Mouse (Mus musculus) midbrain, embryonic 12.5 days (tissue): Measurements from ENCODE around the gene Gm47955. TPM values are rescaled to one million over a fixed set of nuclear protein-coding genes. Genes with fewer than 3 reads are reported as not detected.
"Not testable (repeated sequence)": the region's sequence is repeated elsewhere in the genome, so short reads cannot be mapped to it uniquely, and the experiment has no call there.

Source experiments
- ATAC-seq: fragments of 200-750 bp; cut with Nextera tagmentation; 2 replicates; pipeline ENCODE4 v1.8.0; 2017; ENCODE audit warnings: low read depth, moderate TSS enrichment, moderate library complexity; ENCODE audit not compliant: low FRiP score
- H3K27ac ChIP-seq: fragments of 300-500 bp; sonication (generic); replicated peaks from 2 replicates; pipeline ENCODE4 v1.5.1; 2016; ENCODE audit warnings: mild to moderate bottlenecking
- H3K27me3 ChIP-seq: fragments of 300-500 bp; sonication (generic); 2 replicates; pipeline ENCODE4 v1.6.1; 2016; ENCODE audit warnings: mild to moderate bottlenecking
- H3K36me3 ChIP-seq: fragments of 300-500 bp; sonication (generic); 2 replicates; pipeline ENCODE4 v1.6.1; 2016
- H3K4me1 ChIP-seq: fragments of 300-500 bp; sonication (generic); 2 replicates; pipeline ENCODE4 v1.6.1; 2016
- H3K4me2 ChIP-seq: fragments of 300-500 bp; sonication (generic); replicated peaks from 2 replicates; pipeline ENCODE4 v1.6.1; 2016; ENCODE audit warnings: mild to moderate bottlenecking, moderate library complexity
- H3K4me3 ChIP-seq: fragments of 300-500 bp; sonication (generic); 2 replicates; pipeline ENCODE4 v1.5.1; 2016; ENCODE audit warnings: mild to moderate bottlenecking
- H3K9ac ChIP-seq: fragments of 300-500 bp; sonication (generic); replicated peaks from 2 replicates; pipeline ENCODE4 v1.6.1; 2016; ENCODE audit warnings: mild to moderate bottlenecking, moderate library complexity
- H3K9me3 ChIP-seq: fragments of 300-500 bp; sonication (generic); 2 replicates; pipeline ENCODE4 v1.6.1; 2016; ENCODE audit warnings: mild to moderate bottlenecking
- WGBS: fragments of 180-500 bp; shearing (Covaris S2); methylation state at CpG from one replicate; pipeline ENCODE4 v1.1.7; 2016; 5-methylcytosine and 5-hydroxymethylcytosine counted together
- polyA plus RNA-seq: library from polyadenylated mRNA; unstranded; fragments of >200 nt; fragmentation: Nextera tagmentation; extraction: Ambion mirVana; gene quantifications from 2 replicates; pipeline ENCODE4 v1.2.1, GENCODE M21; 2016

Gm47955 gene
- polyA plus RNA-seq, result not detected in 2 replicates

- Histone ChIP-seq H3K4me2 (no peak within 1 kb of the TSS), H3K9ac (no peak within 1 kb of the TSS), H3K27ac (no peak within 1 kb of the TSS), H3K36me3 (no peaks in the 10 kb centered on the region), H3K4me1 (no peaks in the 10 kb centered on the region), H3K9me3 (no peaks in the 10 kb centered on the region), H3K4me3 (no peak within 1 kb of the TSS), H3K27me3 (no peaks in the 10 kb centered on the region)
- 92% methylated on average over 11 of the region's 11 CpGs for WGBS
- no peak for ATAC-seq
Measured at GRCm38 (mm10) chr1:82959870-82960385, at the start of gene Gm47955. Gene Gm47955 (plus strand): TSS chr1:82960286.

GRCm38 (mm10) chr1:82913025-82913424, 47.1 kb upstream of the Gm47955 start, which contains the start of gene A030005L19Rik:
Gene A030005L19Rik (plus strand): TSS chr1:82913325.
- H3K4me2 ChIP-seq, result no peak within 1 kb of the TSS
- no peaks in the 10 kb centered on the region for H3K9me3 ChIP-seq
- no peak within 1 kb of the TSS for H3K4me3 ChIP-seq
- H3K9ac ChIP-seq, result no peak within 1 kb of the TSS
- H3K36me3 ChIP-seq, result no peaks in the 10 kb centered on the region
- WGBS, result 93% methylated on average over 3 of the region's 3 CpGs
- ATAC-seq, result no peak
- H3K4me1 ChIP-seq, result no peaks in the 10 kb centered on the region
- no peaks in the 10 kb centered on the region for H3K27me3 ChIP-seq
- H3K27ac ChIP-seq, result no peak within 1 kb of the TSS

- not testable (repeated sequence) for H3K36me3 ChIP-seq
Measured at GRCm38 (mm10) chr1:82913434-82913833, 46.7 kb upstream of the Gm47955 start.

GRCm38 (mm10) chr1:82924650-82925049, 35.4 kb upstream of the Gm47955 start, which contains the start of gene A030014E15Rik:
Gene A030014E15Rik (plus strand): TSS chr1:82924917.
- no peak within 1 kb of the TSS for H3K27ac ChIP-seq
- no peaks in the 10 kb centered on the region for H3K9me3 ChIP-seq
- H3K9ac ChIP-seq, result no peak within 1 kb of the TSS
- no peaks in the 10 kb centered on the region for H3K36me3 ChIP-seq
- ATAC-seq, result no peak
- H3K4me1 ChIP-seq, result no peaks in the 10 kb centered on the region
- H3K27me3 ChIP-seq, result no peaks in the 10 kb centered on the region
- H3K4me3 ChIP-seq, result no peak within 1 kb of the TSS
- 95% methylated on average over 6 of the region's 6 CpGs for WGBS
- H3K4me2 ChIP-seq, result no peak within 1 kb of the TSS

More at GRCm38 (mm10) chr1:82913434-82913833, 46.7 kb upstream of the Gm47955 start:
- WGBS, result 95% methylated on average over 4 of the region's 5 CpGs
- not testable (repeated sequence) for H3K27me3 ChIP-seq, H3K4me1 ChIP-seq, H3K27ac ChIP-seq, H3K9me3 ChIP-seq, ATAC-seq, H3K4me3 ChIP-seq, H3K9ac ChIP-seq, H3K4me2 ChIP-seq

- not testable (repeated sequence) for H3K4me2 ChIP-seq, ATAC-seq, H3K27ac ChIP-seq, H3K36me3 ChIP-seq, H3K9me3 ChIP-seq, H3K4me1 ChIP-seq, H3K9ac ChIP-seq, H3K4me3 ChIP-seq, H3K27me3 ChIP-seq
- 97% methylated on average over 2 of the region's 3 CpGs for WGBS
Measured at GRCm38 (mm10) chr1:82930558-82930957, 29.5 kb upstream of the Gm47955 start.

GRCm38 (mm10) chr1:82931326-82931725, 28.8 kb upstream of the Gm47955 start, which contains the start of gene Gm6217:
Gene Gm6217 (minus strand): TSS chr1:82931399.
- not testable (repeated sequence) for H3K4me2 ChIP-seq, H3K4me3 ChIP-seq, H3K36me3 ChIP-seq, ATAC-seq, H3K27ac ChIP-seq, H3K9me3 ChIP-seq, H3K4me1 ChIP-seq, H3K9ac ChIP-seq, H3K27me3 ChIP-seq
- WGBS, result no CpG with 5 or more reads among the region's 6 CpGs

GRCm38 (mm10) chr1:82938666-82939065, 21.4 kb upstream of the Gm47955 start:
- Histone ChIP-seq H3K9ac (no peak overlapping the region), H3K9me3 (0 out of 2 replicates have a peak, but pooled peaks cover 2% of the 10 kb centered on the region), H3K27ac (no peak overlapping the region), H3K4me3 (no peak overlapping the region), H3K36me3 (no peaks in the 10 kb centered on the region), H3K27me3 (no peaks in the 10 kb centered on the region), H3K4me1 (no peaks in the 10 kb centered on the region), H3K4me2 (no peak overlapping the region)
- ATAC-seq, result no peak
- 93% methylated on average over 5 of the region's 5 CpGs for WGBS

- not testable (repeated sequence) for ATAC-seq, H3K9me3 ChIP-seq, H3K27ac ChIP-seq, H3K36me3 ChIP-seq, H3K27me3 ChIP-seq, H3K4me1 ChIP-seq, H3K4me3 ChIP-seq, H3K9ac ChIP-seq, H3K4me2 ChIP-seq
- 97% methylated on average over 2 of the region's 2 CpGs for WGBS
Measured at GRCm38 (mm10) chr1:82942505-82942904, 17.6 kb upstream of the Gm47955 start.

- H3K4me2 ChIP-seq, H3K27me3 ChIP-seq, H3K4me3 ChIP-seq, H3K4me1 ChIP-seq, H3K9ac ChIP-seq, H3K9me3 ChIP-seq, ATAC-seq, H3K27ac ChIP-seq, H3K36me3 ChIP-seq: not testable (repeated sequence)
- no CpG with 5 or more reads among the region's 6 CpGs for WGBS
Measured at GRCm38 (mm10) chr1:82943295-82943694, 16.8 kb upstream of the Gm47955 start, which contains the start of gene A030003K21Rik. Gene A030003K21Rik (minus strand): TSS chr1:82943388.

GRCm38 (mm10) chr1:82946029-82946428, 14.1 kb upstream of the Gm47955 start:
- H3K4me2 ChIP-seq, H3K36me3 ChIP-seq, H3K9me3 ChIP-seq, H3K4me1 ChIP-seq, H3K4me3 ChIP-seq, H3K27ac ChIP-seq, ATAC-seq, H3K9ac ChIP-seq, H3K27me3 ChIP-seq: not testable (repeated sequence)
- no CpG with 5 or more reads among the region's 2 CpGs for whole genome bisulfite sequencing

GRCm38 (mm10) chr1:82948601-82949000, 11.5 kb upstream of the Gm47955 start:
- Histone ChIP-seq H3K27ac (no peak overlapping the region), H3K9ac (no peak overlapping the region), H3K36me3 (no peaks in the 10 kb centered on the region), H3K9me3 (no peaks in the 10 kb centered on the region), H3K4me2 (no peak overlapping the region), H3K4me1 (no peaks in the 10 kb centered on the region), H3K4me3 (no peak overlapping the region), H3K27me3 (no peaks in the 10 kb centered on the region)
- 83% methylated on average over 2 of the region's 2 CpGs for WGBS
- ATAC-seq, result no peak

- not testable (repeated sequence) for H3K27ac ChIP-seq, ATAC-seq, H3K36me3 ChIP-seq
Measured at GRCm38 (mm10) chr1:82955913-82956312, 4.2 kb upstream of the Gm47955 start, which contains the start of gene Gm7544. Gene Gm7544 (minus strand): TSS chr1:82956013.

GRCm38 (mm10) chr1:82966413-82966812, 6.3 kb downstream of the Gm47955 start:
- no peak overlapping the region for H3K9ac ChIP-seq
- H3K4me2 ChIP-seq, result no peak overlapping the region
- no peak overlapping the region for H3K4me3 ChIP-seq
- H3K9me3 ChIP-seq, result no peaks in the 10 kb centered on the region
- no peaks in the 10 kb centered on the region for H3K27me3 ChIP-seq
- no peak for ATAC-seq
- no peaks in the 10 kb centered on the region for H3K36me3 ChIP-seq
- no peak overlapping the region for H3K27ac ChIP-seq
- WGBS, result 78% methylated on average over 3 of the region's 3 CpGs
- no peaks in the 10 kb centered on the region for H3K4me1 ChIP-seq

More at GRCm38 (mm10) chr1:82955913-82956312, 4.2 kb upstream of the Gm47955 start, which contains the start of gene Gm7544:
- H3K9me3 ChIP-seq, H3K9ac ChIP-seq, H3K4me1 ChIP-seq, H3K27me3 ChIP-seq, H3K4me2 ChIP-seq, H3K4me3 ChIP-seq: not testable (repeated sequence)
